Mouse (Mus musculus): Measurements from ENCODE around the gene Olfr1339.

- TF ChIP-seq CTCF (IDR thresholded peaks at IDR 0.05; ENCODE audit: borderline replicate concordance, control insufficient read depth, extremely low read depth, insufficient read depth, low read length, poor library complexity) (no peak), POLR2A (IDR thresholded peaks at IDR 0.05; ENCODE audit: control insufficient read depth, extremely low read depth, insufficient read depth, low read length, poor library complexity) (no peak)
Measured at GRCm38 (mm10) chr4:118721742-118722483, 10.1 kb upstream of the Olfr1339 start.
